Mouse (Mus musculus): Measurements from ENCODE around the gene Dcaf4. TPM values are rescaled to one million over a fixed set of nuclear protein-coding genes. Genes with fewer than 3 reads are reported as not detected.

Gene Dcaf4
- total RNA-seq, 1 experiment from 2014 or later: 12.6 TPM

GRCm38 (mm10) chr12:83495248-83495960, 24.9 kb upstream of the Dcaf4 start:
- ATAC-seq (ENCODE audit: extremely low read depth, insufficient number of reproducible peaks, low FRiP score, poor library complexity, severe bottlenecking): no peak

- ATAC-seq (ENCODE audit: extremely low read depth, insufficient number of reproducible peaks, low FRiP score, poor library complexity, severe bottlenecking): no peak
These were observed 24.3 kb upstream of the Dcaf4 start for GRCm38 (mm10) chr12:83495961-83496282.

- no peak for ATAC-seq (ENCODE audit: extremely low read depth, insufficient number of reproducible peaks, low FRiP score, poor library complexity, severe bottlenecking)
These were observed 23.9 kb upstream of the Dcaf4 start for GRCm38 (mm10) chr12:83496336-83496735.

GRCm38 (mm10) chr12:83496736-83497135, 23.5 kb upstream of the Dcaf4 start:
- no peak for ATAC-seq (ENCODE audit: extremely low read depth, insufficient number of reproducible peaks, low FRiP score, poor library complexity, severe bottlenecking)

- no peak for ATAC-seq (ENCODE audit: extremely low read depth, insufficient number of reproducible peaks, low FRiP score, poor library complexity, severe bottlenecking)
These were observed 22.3 kb upstream of the Dcaf4 start for GRCm38 (mm10) chr12:83497959-83498358.

GRCm38 (mm10) chr12:83499256-83499655, 21.0 kb upstream of the Dcaf4 start:
- ATAC-seq (ENCODE audit: extremely low read depth, insufficient number of reproducible peaks, low FRiP score, poor library complexity, severe bottlenecking): no peak

GRCm38 (mm10) chr12:83502190-83502589, 18.1 kb upstream of the Dcaf4 start:
- peak; percentile 61; the same call in 1 of the 2 replicates for ATAC-seq (ENCODE audit: extremely low read depth, insufficient number of reproducible peaks, low FRiP score, poor library complexity, severe bottlenecking)

- ATAC-seq (ENCODE audit: extremely low read depth, insufficient number of reproducible peaks, low FRiP score, poor library complexity, severe bottlenecking): no peak
These were observed 13.7 kb upstream of the Dcaf4 start for GRCm38 (mm10) chr12:83506543-83506942.

- no peak for ATAC-seq (ENCODE audit: extremely low read depth, insufficient number of reproducible peaks, low FRiP score, poor library complexity, severe bottlenecking)
These were observed 9.7 kb upstream of the Dcaf4 start for GRCm38 (mm10) chr12:83510586-83510985.

- ATAC-seq (ENCODE audit: extremely low read depth, insufficient number of reproducible peaks, low FRiP score, poor library complexity, severe bottlenecking): no peak
These were observed 7.5 kb upstream of the Dcaf4 start for GRCm38 (mm10) chr12:83512783-83513182.

- no peak for ATAC-seq (ENCODE audit: extremely low read depth, insufficient number of reproducible peaks, low FRiP score, poor library complexity, severe bottlenecking)
These were observed 7.1 kb upstream of the Dcaf4 start for GRCm38 (mm10) chr12:83513185-83513584.

GRCm38 (mm10) chr12:83514216-83514615, 6.0 kb upstream of the Dcaf4 start:
- no peak for ATAC-seq (ENCODE audit: extremely low read depth, insufficient number of reproducible peaks, low FRiP score, poor library complexity, severe bottlenecking)

- no peak for ATAC-seq (ENCODE audit: extremely low read depth, insufficient number of reproducible peaks, low FRiP score, poor library complexity, severe bottlenecking)
These were observed 2.7 kb upstream of the Dcaf4 start for GRCm38 (mm10) chr12:83517580-83517979.

- no peak for ATAC-seq (ENCODE audit: extremely low read depth, insufficient number of reproducible peaks, low FRiP score, poor library complexity, severe bottlenecking)
These were observed 817 bp downstream of the Dcaf4 start for GRCm38 (mm10) chr12:83521083-83521482.

- no peak for ATAC-seq (ENCODE audit: extremely low read depth, insufficient number of reproducible peaks, low FRiP score, poor library complexity, severe bottlenecking)
These were observed 2.8 kb downstream of the Dcaf4 start for GRCm38 (mm10) chr12:83523056-83523455.

GRCm38 (mm10) chr12:83523892-83524291, 3.6 kb downstream of the Dcaf4 start:
- no peak for ATAC-seq (ENCODE audit: extremely low read depth, insufficient number of reproducible peaks, low FRiP score, poor library complexity, severe bottlenecking)

- ATAC-seq (ENCODE audit: extremely low read depth, insufficient number of reproducible peaks, low FRiP score, poor library complexity, severe bottlenecking): no peak
These were observed 4.1 kb downstream of the Dcaf4 start for GRCm38 (mm10) chr12:83524329-83524728.

- ATAC-seq (ENCODE audit: extremely low read depth, insufficient number of reproducible peaks, low FRiP score, poor library complexity, severe bottlenecking): no peak
These were observed 5.7 kb downstream of the Dcaf4 start for GRCm38 (mm10) chr12:83525822-83526544.

GRCm38 (mm10) chr12:83527816-83528215, 7.5 kb downstream of the Dcaf4 start:
- ATAC-seq (ENCODE audit: extremely low read depth, insufficient number of reproducible peaks, low FRiP score, poor library complexity, severe bottlenecking): no peak

- no peak for ATAC-seq (ENCODE audit: extremely low read depth, insufficient number of reproducible peaks, low FRiP score, poor library complexity, severe bottlenecking)
These were observed 8.4 kb downstream of the Dcaf4 start for GRCm38 (mm10) chr12:83528665-83529064.

- ATAC-seq (ENCODE audit: extremely low read depth, insufficient number of reproducible peaks, low FRiP score, poor library complexity, severe bottlenecking): no peak
These were observed 11.7 kb downstream of the Dcaf4 start for GRCm38 (mm10) chr12:83531992-83532391.
